Mouse (Mus musculus) forebrain, embryonic 11.5 days (tissue): ENCODE measurements around the gene Ascl5. TPM values are rescaled to one million over a fixed set of nuclear protein-coding genes. Genes with fewer than 3 reads are reported as not detected.

Source experiments
- ATAC-seq: fragments of 200-750 bp; cut with Nextera tagmentation; replicated peaks from 2 replicates; pipeline ENCODE4 v1.8.0; 2017; ENCODE audit warnings: moderate TSS enrichment; ENCODE audit not compliant: low FRiP score
- DNase-seq: peaks from one replicate; pipeline ENCODE4 v3.0.0-alpha.2; 2017; ENCODE audit warnings: low spot score
- H3K27ac ChIP-seq: fragments of 300-500 bp; sonication (generic); 2 replicates; pipeline ENCODE4 v1.5.1; 2014; ENCODE audit warnings: low read depth, low read length
- H3K27me3 ChIP-seq: fragments of 300-500 bp; sonication (generic); 2 replicates; pipeline ENCODE4 v1.6.1; 2014; ENCODE audit warnings: mild to moderate bottlenecking, low read length, mixed read lengths; ENCODE audit not compliant: control insufficient read depth, insufficient read depth
- H3K36me3 ChIP-seq: fragments of 300-500 bp; sonication (generic); 2 replicates; pipeline ENCODE4 v1.6.1; 2014; ENCODE audit warnings: mild to moderate bottlenecking, low read length, moderate library complexity, mixed read lengths; ENCODE audit not compliant: control insufficient read depth, insufficient read depth
- H3K4me1 ChIP-seq: fragments of 300-500 bp; sonication (generic); replicated peaks from 2 replicates; pipeline ENCODE4 v1.6.1; 2014; ENCODE audit warnings: low read length, mixed read lengths; ENCODE audit not compliant: control insufficient read depth, insufficient read depth
- H3K4me2 ChIP-seq: fragments of 300-500 bp; sonication (generic); 2 replicates; pipeline ENCODE4 v1.6.1; 2014; ENCODE audit warnings: low read depth, mild to moderate bottlenecking, low read length, moderate library complexity, mixed read lengths; ENCODE audit not compliant: severe bottlenecking
- H3K4me3 ChIP-seq: fragments of 300-500 bp; sonication (generic); 2 replicates; pipeline ENCODE4 v1.5.1; 2014; ENCODE audit warnings: low read depth, low read length
- H3K9ac ChIP-seq: fragments of 300-500 bp; sonication (generic); 2 replicates; pipeline ENCODE4 v1.6.1; 2014; ENCODE audit warnings: low read length
- H3K9me3 ChIP-seq: fragments of 300-500 bp; sonication (generic); 2 replicates; pipeline ENCODE4 v1.6.1; 2016; ENCODE audit warnings: low read length, mixed read lengths; ENCODE audit not compliant: control insufficient read depth
- WGBS: fragments of 180-500 bp; shearing (Covaris S2); extraction: QIAGEN DNeasy Blood & Tissue Kit; methylation state at CpG from one replicate; pipeline ENCODE4 v1.1.7; 2014; 5-methylcytosine and 5-hydroxymethylcytosine counted together
- polyA plus RNA-seq: library from polyadenylated mRNA; unstranded; fragments of >200 nt; fragmentation: Nextera tagmentation; extraction: Ambion mirVana; gene quantifications from 2 replicates; pipeline ENCODE4 v1.2.1, GENCODE M21; 2014

Ascl5 gene
- polyA plus RNA-seq, 1 experiment from 2014 or later, result not detected

- DNase-seq, result no peak
- WGBS, result 69% methylated on average over 2 of the region's 2 CpGs
- Histone ChIP-seq H3K4me2 (no peak overlapping the region), H3K27me3 (no peaks in the 10 kb centered on the region), H3K9me3 (no peaks in the 10 kb centered on the region), H3K4me3 (no peak overlapping the region), H3K36me3 (no peaks in the 10 kb centered on the region), H3K9ac (no peak overlapping the region), H3K27ac (no peak overlapping the region), H3K4me1 (peaks cover 8% of the 10 kb centered on the region; the same call in 1 of the 2 replicates)
- no peak for ATAC-seq
Observed at GRCm38 (mm10) chr1:136014796-136015502, 35.7 kb upstream of the Ascl5 start.

- peaks cover 8% of the 10 kb centered on the region; the same call in 1 of the 2 replicates for H3K4me1 ChIP-seq
- no peaks in the 10 kb centered on the region for H3K9me3 ChIP-seq
- H3K4me2 ChIP-seq, result no peak overlapping the region
- DNase-seq (no peak), ATAC-seq (peak; percentile 49)
- H3K36me3 ChIP-seq, result no peaks in the 10 kb centered on the region
- no peaks in the 10 kb centered on the region for H3K27me3 ChIP-seq
- no peak overlapping the region for H3K4me3 ChIP-seq
- 62% methylated on average over 2 of the region's 2 CpGs for WGBS
- no peak overlapping the region; the same call in 1 of the 2 replicates for H3K9ac ChIP-seq
- no peak overlapping the region for H3K27ac ChIP-seq
Observed at GRCm38 (mm10) chr1:136017307-136017706, 33.3 kb upstream of the Ascl5 start.

DNA sequence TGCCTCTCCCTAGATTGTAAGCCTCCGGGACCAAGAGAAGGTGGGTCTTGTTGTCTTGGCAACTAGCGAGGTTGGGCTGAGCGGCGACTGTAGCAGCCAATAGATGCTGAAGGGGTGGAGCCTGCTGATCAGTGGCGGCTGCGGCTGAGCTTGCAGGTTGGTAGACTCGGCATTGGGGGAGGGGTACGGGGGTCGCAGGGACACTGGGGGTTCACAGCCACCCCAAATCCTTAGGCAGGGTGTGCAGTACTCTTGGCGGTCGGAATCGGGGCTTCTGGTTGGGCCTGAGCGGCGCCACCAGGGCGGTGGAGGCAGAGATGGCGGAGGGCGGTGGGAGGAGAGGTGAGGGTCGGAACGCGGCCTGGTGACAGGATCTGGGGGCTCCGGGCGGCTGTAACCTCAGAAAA is 32.7 kb upstream of the Ascl5 start:
- under 1% methylated on average over 22 of the region's 22 CpGs for WGBS
- H3K9ac ChIP-seq, result peak overlapping the region; percentile 87
- peak overlapping the region; percentile 62 for H3K4me2 ChIP-seq
- DNase-seq, result peak; percentile 94
- peak overlapping the region; percentile 64 for H3K4me3 ChIP-seq
- H3K9me3 ChIP-seq, result no peaks in the 10 kb centered on the region
- 0 out of 2 replicates have a peak overlapping the region, but pooled peaks have one; percentile 37 for H3K27ac ChIP-seq
- H3K36me3 ChIP-seq, result no peaks in the 10 kb centered on the region; the same call in 1 of the 2 replicates
- ATAC-seq, result peak; percentile 99
- H3K27me3 ChIP-seq, result no peaks in the 10 kb centered on the region
- H3K4me1 ChIP-seq, result peaks cover 8% of the 10 kb centered on the region; the same call in 1 of the 2 replicates

DNA sequence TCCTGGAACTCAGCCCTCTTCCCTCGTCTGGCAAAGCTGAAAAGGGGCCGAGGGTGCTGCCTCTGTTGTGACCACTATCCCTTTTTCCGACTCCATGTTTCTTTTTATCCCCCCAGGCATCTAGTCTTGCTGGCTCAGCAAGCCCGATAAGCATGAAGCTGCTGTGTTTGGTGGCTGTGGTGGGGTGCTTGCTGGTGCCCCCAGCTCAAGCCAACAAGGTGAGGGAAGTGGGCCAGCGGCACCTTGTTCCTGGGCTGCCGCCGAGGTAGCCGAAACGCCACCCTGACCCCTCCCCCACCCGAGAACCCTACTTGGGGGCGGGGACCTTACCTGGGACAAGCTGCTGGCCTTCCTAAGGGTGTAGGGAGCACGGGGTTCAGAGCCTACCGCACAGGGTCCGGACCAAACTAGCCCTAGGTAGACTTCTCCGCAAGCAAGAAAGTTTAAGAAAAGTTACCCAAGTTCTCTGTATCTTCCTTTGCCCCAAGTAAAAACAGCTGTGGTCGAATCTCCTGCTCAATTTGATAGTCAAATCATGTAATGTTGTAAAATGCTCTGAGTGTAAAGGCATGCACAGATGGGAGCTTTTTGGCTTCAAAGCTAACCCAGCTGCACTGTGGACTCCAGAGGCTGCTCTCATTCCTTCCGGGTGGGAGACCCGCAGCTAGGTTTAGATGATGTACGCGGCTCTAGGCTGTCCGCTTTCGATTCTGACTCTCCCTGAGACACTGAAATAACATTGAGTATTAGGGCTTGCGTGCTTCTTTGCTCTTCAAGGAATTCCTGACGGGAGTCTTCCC is 32.0 kb upstream of the Ascl5 start:
- Histone ChIP-seq H3K9me3 (no peaks in the 10 kb centered on the region), H3K4me2 (peak overlapping the region; percentile 62), H3K9ac (peak overlapping the region; percentile 87), H3K27me3 (no peaks in the 10 kb centered on the region), H3K36me3 (no peaks in the 10 kb centered on the region; the same call in 1 of the 2 replicates), H3K27ac (no peak overlapping the region), H3K4me1 (peaks cover 8% of the 10 kb centered on the region; the same call in 1 of the 2 replicates), H3K4me3 (peak overlapping the region; percentile 64)
- peak; percentile 37 for ATAC-seq
- 8% methylated on average over 24 of the region's 24 CpGs for WGBS
- DNase-seq, result peak; percentile 56

GRCm38 (mm10) chr1:136030201-136030600 is 20.4 kb upstream of the Ascl5 start:
- Histone ChIP-seq H3K27me3 (no peaks in the 10 kb centered on the region), H3K4me1 (0 out of 2 replicates have a peak, but pooled peaks cover 3% of the 10 kb centered on the region), H3K36me3 (peaks cover 3% of the 10 kb centered on the region), H3K27ac (no peak overlapping the region; the same call in 1 of the 2 replicates), H3K4me2 (no peak overlapping the region), H3K9me3 (no peaks in the 10 kb centered on the region), H3K9ac (no peak overlapping the region), H3K4me3 (no peak overlapping the region)
- DNase-seq (no peak), ATAC-seq (no peak)
- 32% methylated on average over 7 of the region's 7 CpGs for WGBS

- H3K36me3 ChIP-seq, result peaks cover 3% of the 10 kb centered on the region
- WGBS, result 89% methylated on average over 6 of the region's 8 CpGs
- H3K4me1 ChIP-seq, result 0 out of 2 replicates have a peak, but pooled peaks cover 3% of the 10 kb centered on the region
- DNase-seq, result no peak
- H3K9me3 ChIP-seq, result no peaks in the 10 kb centered on the region
- H3K27me3 ChIP-seq, result no peaks in the 10 kb centered on the region
- no peak for ATAC-seq
- H3K4me2 ChIP-seq, result no peak overlapping the region
- H3K9ac ChIP-seq, result no peak overlapping the region
- no peak overlapping the region for H3K4me3 ChIP-seq
- no peak overlapping the region for H3K27ac ChIP-seq
Observed at GRCm38 (mm10) chr1:136031697-136032096, 18.9 kb upstream of the Ascl5 start.

DNA sequence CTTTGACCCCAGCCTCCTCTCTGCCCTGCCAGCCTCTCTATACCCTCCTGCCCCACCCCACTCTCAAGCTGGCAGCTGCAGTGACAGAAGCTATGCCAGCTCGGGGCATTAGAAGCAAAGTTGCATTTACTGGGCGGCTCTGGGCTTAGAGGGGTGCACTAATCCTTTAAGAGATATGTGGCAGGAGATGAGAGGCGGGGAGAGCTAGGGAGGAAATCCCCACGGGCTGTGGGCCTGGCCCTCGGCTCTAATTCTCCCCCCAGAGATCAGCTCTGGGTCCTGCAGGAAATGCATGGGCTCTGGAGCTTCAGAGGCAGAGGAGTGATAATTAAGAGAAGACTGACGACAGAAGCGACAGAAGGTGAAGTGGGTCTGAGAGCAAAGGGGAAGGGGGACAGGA is 17.6 kb upstream of the Ascl5 start:
- no peak overlapping the region for H3K4me2 ChIP-seq
- H3K36me3 ChIP-seq, result no peaks in the 10 kb centered on the region; the same call in none of the 2 replicates
- H3K9ac ChIP-seq, result no peak overlapping the region
- H3K27ac ChIP-seq, result no peak overlapping the region
- no peaks in the 10 kb centered on the region for H3K27me3 ChIP-seq
- WGBS, result 74% methylated on average over 7 of the region's 7 CpGs
- no peak for DNase-seq
- ATAC-seq, result no peak
- H3K4me1 ChIP-seq, result 0 out of 2 replicates have a peak, but pooled peaks cover 3% of the 10 kb centered on the region
- no peaks in the 10 kb centered on the region for H3K9me3 ChIP-seq
- H3K4me3 ChIP-seq, result no peak overlapping the region

DNA sequence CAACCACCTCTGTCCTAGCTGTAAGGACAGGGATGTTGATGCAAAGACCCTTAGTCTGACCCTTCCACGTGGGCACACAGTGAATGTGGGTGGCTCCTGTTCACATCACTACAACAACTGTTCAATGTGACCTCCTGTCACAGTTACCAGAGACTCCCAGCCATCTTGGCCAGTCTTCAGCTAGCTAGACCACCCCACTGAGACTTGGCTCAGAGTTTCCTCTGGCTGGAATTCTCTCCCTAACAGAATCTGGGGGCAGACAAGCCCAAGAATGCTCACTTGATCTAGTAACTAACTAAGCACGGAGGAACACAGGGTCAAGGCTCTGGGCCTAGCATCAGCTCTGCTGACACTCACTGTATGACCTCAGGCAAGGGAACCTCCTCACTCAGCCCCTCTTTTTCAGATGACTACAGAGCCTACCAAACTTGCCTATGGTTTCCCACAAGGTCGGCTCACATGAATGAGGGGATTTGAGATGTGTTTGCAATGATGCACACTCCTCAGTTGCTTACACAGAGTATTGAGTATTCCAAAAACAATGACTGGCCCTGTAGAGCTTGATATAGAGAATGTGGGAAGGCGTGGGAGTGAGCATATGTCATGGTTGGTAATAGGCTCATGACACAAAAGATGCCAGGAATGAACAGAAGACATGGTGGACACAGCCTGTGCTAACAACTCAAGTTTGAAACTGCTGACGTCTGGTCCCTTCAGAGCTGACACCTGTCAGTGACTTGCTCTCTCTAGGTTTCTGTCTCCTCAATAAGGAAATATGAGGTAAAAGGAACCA is 11.7 kb upstream of the Ascl5 start:
- no peaks in the 10 kb centered on the region; the same call in 1 of the 2 replicates for H3K27me3 ChIP-seq
- H3K4me2 ChIP-seq, result no peak overlapping the region
- no peaks in the 10 kb centered on the region for H3K9me3 ChIP-seq
- ATAC-seq, result no peak
- WGBS, result 76% methylated on average over 5 of the region's 5 CpGs
- no peak overlapping the region for H3K4me3 ChIP-seq
- H3K9ac ChIP-seq, result no peak overlapping the region
- H3K36me3 ChIP-seq, result no peaks in the 10 kb centered on the region; the same call in 1 of the 2 replicates
- DNase-seq, result no peak
- no peak overlapping the region for H3K27ac ChIP-seq
- H3K4me1 ChIP-seq, result no peaks in the 10 kb centered on the region; the same call in 1 of the 2 replicates
